Mouse (Mus musculus) ovary, postnatal 36 days (tissue): ENCODE results near the gene Ceacam19.
A peak's percentile ranks its signal among the peaks of the same experiment; 100 is the strongest.
"Not testable (repeated sequence)": the region's sequence is repeated elsewhere in the genome, so short reads cannot be mapped to it uniquely, and the experiment has no call there.

Source experiments
- DNase-seq: peaks from one replicate; pipeline ENCODE4 v3.0.0; 2022; ENCODE audit warnings: low spot score, mixed read lengths

Ceacam19 gene

DNA sequence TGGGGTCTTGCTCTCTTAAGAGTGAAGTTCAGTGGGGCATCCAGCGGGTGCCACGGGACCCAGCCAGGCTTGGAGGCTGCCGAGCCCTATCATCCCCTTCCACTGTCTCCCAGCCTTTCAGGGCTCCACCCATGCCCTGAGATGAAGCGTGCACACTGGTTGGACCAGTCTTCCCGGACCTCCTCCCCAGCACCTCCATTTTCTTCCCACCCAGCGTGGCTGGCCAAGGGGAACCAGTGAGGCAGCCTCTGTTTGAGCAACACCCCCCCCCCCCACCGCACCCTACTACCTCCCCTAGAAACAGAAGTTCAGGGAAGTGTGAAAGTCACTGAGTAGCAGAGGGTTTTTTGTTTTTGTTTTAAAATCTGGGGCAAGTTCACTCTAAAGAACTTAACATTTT lies at the start of gene Ceacam19:
Ceacam19 (minus strand) TSS at position 117 of the 400 bp plus-strand sequence.
- DNase-seq = no peak

DNA sequence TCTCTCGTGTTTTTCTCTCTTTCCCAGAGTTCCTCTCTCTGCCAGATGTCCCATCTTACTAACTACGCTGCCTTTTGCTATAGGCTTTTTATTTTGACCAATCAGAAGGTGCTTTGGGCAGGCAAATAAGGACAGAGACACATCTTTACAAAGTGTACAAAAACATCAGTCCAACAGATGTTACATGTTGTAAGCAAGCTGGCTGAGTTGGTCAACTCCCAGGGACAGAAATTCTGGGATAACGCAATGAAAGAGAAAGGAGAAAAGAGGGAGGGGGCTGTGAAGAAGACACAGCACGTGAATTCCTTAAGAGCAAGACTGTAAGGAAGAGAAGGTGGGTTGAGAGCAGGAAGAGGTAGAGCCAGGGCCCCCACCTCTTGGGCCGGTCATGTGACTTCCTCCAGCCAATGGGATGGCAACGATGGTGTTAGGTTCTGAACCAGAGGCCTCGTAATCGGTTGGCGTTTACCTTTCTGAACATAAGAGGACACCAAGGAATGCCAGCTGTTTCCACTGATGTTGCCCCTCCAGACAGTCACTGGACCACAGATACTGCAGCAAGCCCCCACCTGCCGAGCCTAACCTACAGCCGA lies 49.6 kb upstream of the Ceacam19 start:
- no peak for DNase-seq

- DNase-seq = no peak
Measured at GRCm38 (mm10) chr7:19935961-19936360, 48.2 kb upstream of the Ceacam19 start.

DNA sequence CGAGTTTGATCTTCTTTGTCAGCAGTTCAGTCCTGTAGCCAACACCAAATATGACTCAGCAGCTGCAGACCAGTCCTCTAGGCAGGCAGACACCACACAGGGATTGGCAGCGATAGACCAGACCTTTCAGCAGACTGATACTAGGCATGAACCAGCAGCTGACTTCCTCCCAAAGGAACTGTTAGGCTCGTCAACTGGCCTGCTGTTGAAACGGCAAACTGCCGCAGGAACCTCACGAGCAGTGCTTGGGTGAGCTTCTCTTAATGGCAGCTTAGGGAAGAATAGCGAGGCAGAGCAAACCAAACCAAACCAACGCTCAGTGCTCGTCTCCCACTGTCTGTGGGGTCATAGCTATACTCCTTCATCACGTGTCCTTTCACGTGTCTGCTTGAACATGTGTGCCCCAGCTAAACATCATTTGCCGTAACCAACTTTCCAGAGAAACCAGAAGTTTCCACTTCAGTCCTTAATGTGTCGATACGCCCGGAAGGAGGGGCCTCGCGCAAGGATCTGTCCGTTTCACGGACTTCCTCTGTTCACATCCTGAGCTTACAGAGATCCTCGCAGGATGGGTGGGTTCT lies 47.5 kb upstream of the Ceacam19 start:
- DNase-seq = no peak

- DNase-seq = peak; percentile 66
Measured at GRCm38 (mm10) chr7:19932877-19933809, 45.4 kb upstream of the Ceacam19 start.

GRCm38 (mm10) chr7:19932133-19932876 lies 44.5 kb upstream of the Ceacam19 start:
- DNase-seq = no peak

DNA sequence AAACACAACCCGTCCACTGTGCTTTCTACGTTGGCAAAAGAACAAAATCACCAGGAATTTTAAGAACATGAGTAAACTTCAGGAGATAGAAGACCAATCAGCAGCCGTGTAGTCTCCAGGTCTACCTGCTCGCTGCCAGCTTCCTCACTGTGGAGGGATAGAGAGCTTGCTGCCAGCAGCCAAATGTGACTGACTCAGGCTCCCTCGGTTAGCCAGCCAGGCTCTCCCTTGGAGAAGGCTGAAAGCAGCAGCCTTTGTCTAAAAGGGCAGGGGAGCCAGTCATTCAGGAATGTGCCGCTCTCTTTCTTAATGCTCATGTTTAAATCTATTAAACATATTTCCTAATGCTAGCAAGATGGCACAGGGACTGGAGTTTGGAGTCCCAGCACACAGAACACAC lies 42.7 kb upstream of the Ceacam19 start:
- DNase-seq = not testable (repeated sequence)

DNA sequence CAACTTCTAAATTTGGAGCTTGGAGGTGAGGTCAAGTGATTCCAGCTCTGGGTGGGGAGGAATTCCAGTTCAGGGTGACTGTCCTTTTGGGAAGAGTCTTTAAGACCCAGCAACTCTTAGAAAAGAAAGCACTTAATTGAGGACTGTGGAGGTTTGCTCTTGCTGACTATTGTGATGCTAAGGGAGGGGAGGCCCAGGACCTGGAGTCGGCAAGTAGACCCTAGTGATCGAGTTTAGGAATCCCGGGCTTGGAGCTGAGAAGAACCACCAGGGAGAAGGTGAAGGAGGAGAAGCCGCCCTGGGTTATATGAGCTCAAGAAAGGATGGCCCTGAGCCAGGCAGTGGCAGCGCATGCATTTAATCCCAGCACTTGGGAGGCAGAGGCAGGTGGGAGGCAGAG lies 40.7 kb upstream of the Ceacam19 start:
- DNase-seq = no peak

GRCm38 (mm10) chr7:19926849-19927480 lies 39.2 kb upstream of the Ceacam19 start:
- no peak for DNase-seq

GRCm38 (mm10) chr7:19925376-19925775 lies 37.6 kb upstream of the Ceacam19 start:
- DNase-seq = no peak

DNA sequence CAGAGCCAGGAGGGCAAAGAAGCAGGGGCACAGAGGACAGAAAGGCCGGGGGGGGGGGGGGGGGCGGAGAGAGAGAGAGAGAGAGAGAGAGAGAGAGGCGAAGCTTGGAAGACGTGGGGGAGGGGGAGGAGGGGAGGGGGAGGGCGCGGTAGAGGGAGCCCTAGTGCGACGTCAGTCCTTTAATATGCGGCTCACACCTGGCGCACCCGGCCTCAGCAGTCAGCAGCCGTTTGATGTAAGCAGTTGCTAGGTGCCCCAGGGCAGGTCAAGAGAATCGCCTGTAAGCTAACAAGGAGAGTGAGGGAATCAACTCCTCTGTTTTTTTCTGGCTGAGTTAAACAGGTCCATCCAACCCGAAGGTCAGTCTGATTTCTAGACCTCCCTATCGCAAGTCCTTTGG lies 36.0 kb upstream of the Ceacam19 start:
- no peak for DNase-seq

DNA sequence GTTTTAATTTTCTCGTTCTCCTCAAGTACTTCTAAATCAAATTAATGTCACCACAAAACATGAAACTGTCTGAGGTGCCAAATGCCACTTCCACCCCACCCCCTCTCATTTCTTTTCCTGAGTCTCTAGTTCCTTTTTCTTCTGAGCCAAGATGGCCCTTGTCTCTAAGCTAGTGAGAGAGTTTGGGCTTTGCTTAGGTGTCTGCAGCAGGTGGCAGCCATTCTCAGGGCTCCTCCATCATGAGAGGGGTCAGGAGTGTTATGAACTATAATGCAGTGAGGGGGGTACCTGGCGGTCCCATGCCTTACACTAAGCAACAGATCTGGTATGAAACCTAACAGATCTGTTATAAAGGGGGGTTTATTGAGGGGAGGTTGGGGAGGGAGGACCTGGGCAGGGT lies 35.6 kb upstream of the Ceacam19 start:
- DNase-seq = no peak

DNA sequence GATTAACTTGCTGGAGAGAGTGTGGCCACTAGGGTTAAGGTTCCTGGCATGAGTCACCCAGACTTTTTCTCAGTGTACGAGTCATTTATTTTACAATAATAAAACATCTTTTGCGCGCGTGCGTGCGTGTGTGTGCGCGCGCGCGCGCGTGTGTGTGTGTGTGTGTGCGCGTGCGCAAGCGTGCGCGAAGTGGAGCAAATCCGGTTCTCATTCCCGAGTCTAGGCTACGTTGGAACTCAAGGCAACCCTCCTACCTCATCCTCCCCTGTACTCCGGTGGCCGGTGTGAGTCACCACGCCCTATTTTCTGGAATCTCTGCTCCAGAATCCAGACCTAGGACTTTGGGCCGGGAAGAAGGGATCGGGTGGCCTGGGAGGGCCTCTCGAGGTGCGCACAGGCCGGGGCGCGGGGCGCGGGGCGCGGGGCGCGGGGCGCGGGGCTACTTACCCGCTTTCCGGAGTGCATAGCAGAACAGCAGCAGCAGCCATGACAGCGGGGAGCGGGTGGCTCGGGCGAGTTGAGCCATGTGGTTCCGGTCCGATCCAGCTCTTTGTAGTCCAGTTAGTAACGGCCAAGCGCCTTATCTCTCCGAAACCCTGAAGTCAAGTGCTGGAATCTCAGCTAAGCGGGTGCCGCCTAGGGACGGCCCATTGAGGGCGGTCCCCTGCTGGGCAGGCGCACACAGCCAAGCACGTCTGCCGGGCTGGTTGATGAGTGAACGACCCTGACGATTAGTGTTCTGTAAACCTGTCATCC lies 32.9 kb upstream of the Ceacam19 start, which contains the start of gene Pvr:
Pvr (minus strand) TSS at position 655 of the 756 bp plus-strand sequence.
- DNase-seq = peak; percentile 80

DNA sequence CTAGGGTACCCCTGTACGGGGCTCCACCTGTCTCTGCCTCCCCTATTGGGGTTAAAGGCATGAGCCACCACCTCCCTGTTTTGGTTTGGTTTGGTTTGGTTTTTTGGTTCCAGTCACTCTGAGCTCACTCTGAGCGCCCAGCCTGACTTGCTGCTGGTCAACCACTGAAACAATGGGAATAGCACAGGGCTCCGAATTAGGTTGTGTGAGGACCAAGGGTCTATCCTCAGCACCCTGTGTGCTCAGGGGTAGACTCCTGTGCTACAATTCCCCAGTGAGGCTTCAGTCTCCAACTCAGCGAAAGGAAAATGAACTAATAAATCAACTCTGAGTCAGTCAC lies 32.4 kb upstream of the Ceacam19 start:
- DNase-seq = no peak

DNA sequence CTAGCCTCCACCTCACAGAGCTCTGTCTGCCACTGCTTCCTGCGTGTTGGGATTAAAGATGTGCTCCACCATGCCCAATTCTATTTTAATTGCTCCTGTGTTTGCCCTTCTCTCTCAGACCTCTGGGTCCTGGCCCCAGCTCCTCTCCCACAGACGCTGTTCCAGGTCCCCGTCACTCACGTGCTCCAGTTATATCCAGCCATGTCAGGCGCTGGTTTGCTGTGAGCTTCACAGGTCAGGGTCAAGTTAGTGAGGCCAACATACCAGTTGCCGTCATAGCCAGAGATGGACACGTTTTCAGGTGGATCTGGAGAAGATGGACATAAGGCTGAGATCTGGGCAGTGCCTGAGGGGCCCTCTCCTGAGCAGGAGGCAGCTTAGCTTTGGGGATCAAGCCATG lies 26.8 kb upstream of the Ceacam19 start:
- no peak for DNase-seq

DNA sequence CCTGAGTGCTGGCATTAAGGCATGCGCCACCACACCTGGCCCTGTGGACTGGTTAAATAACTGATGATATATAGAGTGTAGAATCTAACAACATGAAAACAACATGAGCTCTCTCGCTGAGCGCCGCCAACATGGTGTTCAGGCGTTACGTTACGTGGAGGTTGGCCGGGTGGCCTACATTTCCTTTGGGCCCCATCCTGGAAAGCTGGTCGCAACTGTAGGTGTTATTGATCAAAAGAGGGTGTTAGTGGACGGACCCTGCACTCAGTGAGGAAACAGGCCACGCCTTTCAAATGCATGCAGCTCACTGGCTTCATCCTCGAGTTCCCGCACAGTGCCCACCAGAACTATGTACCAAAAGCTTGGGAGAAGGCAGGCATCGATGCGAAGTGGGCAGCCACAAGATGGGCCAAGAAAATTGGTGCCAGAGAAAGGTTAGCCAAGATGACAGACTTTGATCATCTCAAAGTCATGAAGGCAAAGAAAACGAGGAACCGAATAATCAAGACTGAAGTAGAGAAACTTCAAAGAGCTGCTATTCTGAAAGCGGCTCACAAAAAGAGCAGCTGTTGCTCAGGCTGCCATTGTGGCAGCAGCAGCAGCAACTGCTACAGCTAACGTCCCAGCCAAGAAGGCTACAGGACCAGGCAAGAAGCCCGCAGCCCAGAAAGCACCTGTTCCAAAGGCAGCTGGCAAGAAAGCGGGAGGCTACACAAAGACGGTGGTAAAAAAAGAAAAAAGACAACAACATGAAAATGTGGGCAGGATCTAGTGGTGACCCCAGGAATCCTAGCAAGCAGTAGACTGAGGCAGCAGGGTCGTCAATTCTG lies 24.1 kb upstream of the Ceacam19 start:
- DNase-seq = no peak

GRCm38 (mm10) chr7:19911292-19911658 lies 23.5 kb upstream of the Ceacam19 start:
- DNase-seq = no peak

GRCm38 (mm10) chr7:19910421-19911291 lies 22.9 kb upstream of the Ceacam19 start:
- peak; percentile 78 for DNase-seq

- peak; percentile 30 for DNase-seq
Measured at GRCm38 (mm10) chr7:19889881-19890280, 2.1 kb upstream of the Ceacam19 start.
